Mouse (Mus musculus) erythroblast, adult 5-6 weeks (primary cell): ENCODE measurements at regions not wholly inside any gene's neighbourhood (a gene's known extent, or its start where the extent isn't known, plus 50 kb on each side); places are given as distances from the start of the nearest gene placed in this dataset.
"Not testable (repeated sequence)": the region's sequence is repeated elsewhere in the genome, so short reads cannot be mapped to it uniquely, and the experiment has no call there.

Experiments
- ATAC-seq: replicated peaks from 2 replicates; pipeline ENCODE4 v1.8.0; 2016; ENCODE audit warnings: moderate number of reproducible peaks, mild to moderate bottlenecking, moderate TSS enrichment, inconsistent platforms; ENCODE audit not compliant: poor library complexity, low FRiP score, severe bottlenecking

DNA sequence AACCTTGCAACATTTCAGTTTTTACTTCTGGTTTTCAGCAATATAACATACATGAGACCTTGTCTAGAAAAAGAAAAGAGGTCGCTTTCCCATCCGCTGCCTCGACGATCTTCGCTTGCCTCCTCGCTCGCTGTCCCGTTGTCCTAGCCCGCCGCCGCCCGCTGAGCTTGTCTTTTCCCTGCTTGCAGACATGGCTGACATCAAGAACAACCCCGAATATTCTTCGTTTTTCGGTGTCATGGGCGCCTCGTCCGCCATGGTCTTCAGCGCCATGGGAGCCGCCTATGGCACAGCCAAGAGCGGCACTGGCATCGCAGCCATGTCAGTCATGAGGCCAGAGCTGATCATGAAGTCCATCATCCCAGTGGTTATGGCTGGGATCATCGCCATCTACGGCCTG, 64.7 kb upstream of the Trim24 start:
- peak; percentile 72 for ATAC-seq

DNA sequence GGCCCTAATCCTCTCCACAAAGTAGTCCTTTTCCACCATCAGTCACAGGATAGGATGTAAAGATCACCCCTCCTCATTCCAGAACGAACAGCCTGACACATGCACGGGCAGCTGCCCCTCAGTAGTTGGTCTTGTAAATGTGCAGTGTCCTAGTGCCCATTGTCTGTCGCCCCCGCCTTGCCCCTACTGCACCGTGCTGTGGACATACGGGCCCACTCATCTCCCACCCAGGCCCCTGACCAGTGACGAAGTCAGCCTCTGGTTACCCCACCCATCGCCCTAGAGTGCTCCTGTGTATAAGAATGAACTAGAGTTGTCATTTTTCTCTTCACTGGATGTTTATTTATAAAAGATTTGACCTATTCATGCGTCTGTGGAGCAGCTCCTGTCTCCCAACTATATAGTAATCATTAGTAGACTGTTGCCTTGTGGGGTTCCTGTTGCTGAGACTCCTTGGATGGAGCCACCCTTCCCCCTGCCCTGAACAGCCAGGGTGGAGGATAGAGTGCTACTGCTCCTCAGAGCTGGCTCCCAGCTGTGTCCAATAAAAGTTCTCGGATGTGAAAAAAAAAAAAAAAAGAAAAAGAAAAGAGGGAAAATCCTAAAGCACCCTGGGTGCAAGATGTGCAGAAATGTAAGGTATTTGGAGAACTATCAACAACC, 64.0 kb upstream of the Trim24 start:
- ATAC-seq, result peak; percentile 79

DNA sequence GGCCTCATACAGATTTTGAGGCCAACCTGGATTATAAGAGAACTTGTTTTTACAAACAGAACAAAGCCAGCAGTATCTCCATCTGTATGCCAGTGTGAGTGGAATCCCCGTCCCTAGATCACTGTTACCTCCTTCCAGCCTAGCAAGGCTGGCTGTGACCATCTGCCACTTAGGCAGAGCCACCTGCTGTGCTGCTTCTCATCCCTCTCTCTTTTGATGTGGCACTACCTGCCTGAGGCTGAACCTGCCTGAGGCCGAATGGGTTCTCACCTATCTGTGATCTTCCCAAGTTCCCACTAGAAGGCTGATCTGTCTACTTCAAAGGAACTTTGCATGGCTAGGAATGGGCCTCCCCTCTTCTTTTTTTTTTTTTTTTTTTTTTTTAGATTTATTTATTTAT, 55.4 kb upstream of the Trim24 start:
- ATAC-seq, result not testable (repeated sequence)
